Mouse (Mus musculus): ENCODE results near the gene Hsd17b14.

DNA sequence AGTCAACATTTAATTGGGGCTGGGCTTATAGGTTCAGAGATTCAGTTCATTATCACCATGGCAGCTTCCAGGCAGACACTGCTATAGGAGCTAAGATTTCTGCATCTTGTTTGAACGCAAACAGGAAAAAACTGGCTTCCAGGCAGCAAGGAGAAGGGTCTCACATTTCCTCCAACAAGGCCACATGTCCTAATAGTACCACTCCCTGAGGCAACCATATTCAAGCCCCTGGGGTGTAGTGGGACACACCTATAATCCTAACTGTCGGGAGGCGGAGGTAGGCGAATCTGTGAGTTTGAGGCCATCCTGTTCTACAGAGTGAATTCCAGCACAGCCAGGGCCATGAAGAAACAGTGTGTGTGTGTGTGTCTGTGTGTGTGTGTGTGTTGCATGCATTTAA lies 40.5 kb downstream of the Hsd17b14 start:
- TF ChIP-seq CTCF (IDR thresholded peaks at IDR 0.05; ENCODE audit: insufficient read depth, low read depth, low read length) (no peak), POLR2A (IDR thresholded peaks at IDR 0.05; ENCODE audit: insufficient read depth, low read depth, low read length) (no peak)
